Mouse (Mus musculus) gastrocnemius, adult 2 months (tissue): ENCODE data around the gene Lypd1. TPM values are rescaled to one million over a fixed set of nuclear protein-coding genes. Genes with fewer than 3 reads are reported as not detected.

Experiments
- DNase-seq: peaks from one replicate; pipeline ENCODE4 v3.0.0; 2022
- H3K27ac ChIP-seq: fragments of 200-600 bp; 2 replicates; pipeline ENCODE4 v1.8.1; 2022; ENCODE audit warnings: mild to moderate bottlenecking
- H3K4me3 ChIP-seq: fragments of 200-600 bp; 2 replicates; pipeline ENCODE4 v1.8.1; 2022; ENCODE audit warnings: mild to moderate bottlenecking, moderate library complexity
- CTCF ChIP-seq: fragments of 200-600 bp; IDR thresholded peaks from 2 replicates; pipeline ENCODE4 v1.8.1; 2022; ENCODE audit warnings: antibody characterized with exemption, mild to moderate bottlenecking, moderate library complexity
- intact Hi-C: fragments of 180-260 bp; cut with DNase I; formaldehyde crosslinking; loops from one replicate; pipeline ENCODE4 v1.15.1; 2025
- long read RNA-seq, 2 experiments: library from polyadenylated mRNA; stranded (forward); transcript quantifications; one replicate each; pipeline ENCODE4 v2.0.0; 2021
- total RNA-seq, 2 experiments: library from RNA; stranded (reverse); gene quantifications; 2 replicates each; pipeline ENCODE4 v1.2.3; 2021

Lypd1 gene
- not detected for total RNA-seq
- long read RNA-seq, experiment 1 = 0 reads
- long read RNA-seq, experiment 2 = 0 reads

DNA sequence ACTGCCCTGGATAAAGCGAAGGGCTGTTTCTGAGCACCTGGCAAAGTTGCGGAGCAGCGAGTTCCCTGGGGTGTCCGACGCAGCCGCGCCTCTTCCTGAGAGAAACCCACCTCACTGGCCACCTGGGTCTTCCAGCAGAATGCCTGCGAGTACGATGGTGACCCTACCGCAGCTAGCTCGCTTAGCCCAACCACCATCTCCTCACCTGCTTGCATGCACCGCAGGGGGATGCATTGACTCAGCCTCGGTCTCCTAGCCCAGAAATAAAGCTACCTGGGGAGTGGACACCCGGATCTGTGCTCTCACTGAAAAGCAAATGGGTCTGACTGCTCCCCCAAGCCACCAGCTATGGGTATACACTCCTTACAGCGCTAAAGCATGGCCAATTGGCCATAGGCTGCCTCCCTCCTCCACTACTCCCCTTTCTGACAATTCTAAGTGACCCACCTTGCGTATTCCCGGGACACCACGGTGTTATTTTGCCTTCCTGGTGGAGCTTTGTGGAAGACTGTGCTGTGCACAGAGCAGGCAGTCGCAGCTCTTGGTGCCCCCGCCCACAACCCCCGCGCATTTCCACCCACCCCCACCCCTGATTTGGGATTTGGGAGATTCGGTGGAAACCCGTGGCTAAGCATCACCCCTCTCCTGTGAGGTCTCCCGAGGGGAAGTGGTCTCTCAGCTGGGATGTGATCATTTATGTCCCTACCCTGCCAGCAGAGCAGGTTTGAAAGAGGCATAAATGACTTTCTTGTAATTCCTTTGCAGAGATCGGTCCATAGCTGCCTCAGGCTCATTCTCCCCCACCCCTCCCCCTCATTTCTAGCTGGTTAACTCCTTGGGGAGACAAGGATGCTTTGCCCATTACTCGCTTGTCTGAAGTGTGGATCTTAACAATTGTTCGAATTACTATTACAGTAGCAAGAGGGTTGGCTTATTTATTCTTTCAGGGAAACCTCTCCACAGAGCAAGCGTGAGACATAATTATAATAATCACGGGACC, at the start of gene Lypd1:
Lypd1 (minus strand) TSS at position 501 of the 1,000 bp plus-strand sequence.
- intact Hi-C loops = no loop called here
- Histone ChIP-seq H3K27ac (no peak within 1 kb of the TSS), H3K4me3 (peak within 1 kb of the TSS; percentile 60)
- DNase-seq = no peak
- TF ChIP-seq CTCF = no peak

DNA sequence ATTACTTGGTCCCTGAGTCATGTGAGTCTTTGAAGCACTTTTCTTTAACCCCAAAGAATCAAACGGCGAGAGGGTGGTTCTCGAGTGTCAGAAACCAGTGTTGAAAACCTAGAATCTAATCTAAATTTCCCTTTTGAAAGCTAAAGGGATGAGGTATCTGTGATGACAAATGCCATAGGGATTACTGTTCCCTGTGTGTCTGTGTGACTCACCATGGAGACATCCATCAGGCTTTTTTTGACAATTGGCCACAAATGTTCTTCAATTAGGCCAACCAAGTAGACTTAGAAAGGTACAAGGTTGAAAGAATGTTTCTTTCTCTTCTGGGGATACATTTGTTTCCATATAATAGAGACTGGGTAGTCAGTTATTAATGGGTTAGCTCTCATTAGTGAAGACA, 38.1 kb upstream of the Lypd1 start:
- H3K4me3 ChIP-seq = no peak overlapping the region
- intact Hi-C loops = no loop called here
- DNase-seq = no peak
- TF ChIP-seq CTCF = no peak
- H3K27ac ChIP-seq = no peak overlapping the region

DNA sequence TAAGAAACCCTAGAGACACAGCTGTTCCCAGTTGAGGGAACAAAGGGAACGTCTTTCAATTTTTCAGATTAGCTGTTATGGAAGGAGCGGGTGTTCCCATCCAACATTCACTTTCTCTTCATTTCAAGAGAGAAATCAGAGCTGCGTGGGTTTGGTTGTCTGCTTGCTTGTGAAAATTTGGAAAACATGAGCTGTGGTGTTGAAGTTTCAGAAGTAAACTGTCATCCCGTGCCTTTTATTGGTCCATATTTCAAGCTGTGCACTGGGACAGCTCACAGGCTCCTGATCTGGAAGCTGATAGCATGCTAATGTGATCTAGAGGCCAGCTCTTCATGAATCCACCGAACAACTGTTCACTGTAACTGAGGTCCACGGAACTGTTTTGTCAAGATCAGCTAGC, 36.2 kb upstream of the Lypd1 start:
- no peak for TF ChIP-seq CTCF
- no peak for DNase-seq
- H3K4me3 ChIP-seq = no peak overlapping the region
- intact Hi-C loops = no loop called here
- no peak overlapping the region for H3K27ac ChIP-seq

DNA sequence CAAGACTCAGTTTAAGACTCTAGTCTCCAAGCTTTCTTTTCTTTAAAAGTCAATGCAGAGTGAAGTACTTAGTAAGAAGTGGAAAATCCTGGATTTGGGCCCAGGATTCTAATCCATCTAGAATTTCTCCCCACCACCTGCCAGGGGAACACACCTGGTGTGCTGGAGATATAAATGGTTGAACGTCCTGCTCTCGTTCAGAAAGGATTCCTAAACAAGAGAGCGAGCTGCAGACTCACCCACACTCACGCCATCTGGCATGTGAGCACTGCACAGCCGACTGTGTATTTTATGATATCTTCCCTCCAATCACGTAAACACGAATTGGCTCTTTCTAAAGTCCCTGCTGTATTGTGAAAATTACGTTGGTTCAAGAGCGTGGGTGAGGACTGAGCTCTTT, 32.2 kb upstream of the Lypd1 start:
- no peak for TF ChIP-seq CTCF
- H3K4me3 ChIP-seq = no peak overlapping the region
- no peak overlapping the region for H3K27ac ChIP-seq
- no peak for DNase-seq
- intact Hi-C loops = no loop called here

DNA sequence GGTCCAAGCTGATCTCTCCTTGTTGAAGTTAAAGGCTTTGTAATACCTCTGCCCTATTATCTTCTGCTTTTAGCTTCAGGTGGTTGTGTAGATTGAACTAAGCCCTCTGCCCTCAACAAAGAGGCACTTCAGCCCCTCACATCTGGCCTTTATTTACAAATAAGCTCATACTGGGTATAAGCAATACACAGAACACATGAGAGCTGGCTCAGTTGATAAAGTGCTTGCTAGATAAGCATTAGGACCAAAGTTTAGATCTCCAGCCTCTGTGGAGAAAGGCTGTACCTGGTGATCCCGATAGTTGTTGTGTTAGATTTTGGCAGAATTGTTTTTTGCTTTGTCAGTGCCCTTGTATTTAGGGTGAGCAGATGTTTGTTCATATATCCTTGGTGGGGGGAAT, 30.4 kb upstream of the Lypd1 start:
- DNase-seq = no peak
- intact Hi-C loops = no loop called here
- no peak overlapping the region for H3K27ac ChIP-seq
- no peak overlapping the region for H3K4me3 ChIP-seq
- TF ChIP-seq CTCF = no peak

DNA sequence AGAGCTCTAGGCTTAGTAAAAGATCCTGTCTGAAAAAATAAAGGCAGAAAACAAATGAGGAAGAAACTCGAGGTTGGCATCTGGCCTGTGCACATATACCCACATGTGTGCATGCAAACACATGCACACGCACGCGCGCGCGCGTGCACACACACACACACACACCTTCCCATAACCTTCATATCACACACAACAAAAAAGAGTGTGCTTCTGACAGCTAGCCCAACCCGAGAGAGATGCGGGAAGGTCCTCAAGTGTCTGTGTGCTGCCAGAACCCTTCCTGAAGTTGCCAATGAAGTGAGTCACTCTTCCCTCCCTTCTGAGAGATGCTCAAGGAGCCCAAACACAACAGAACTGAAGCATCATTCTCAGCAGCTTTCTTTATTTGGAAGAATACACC, 12.6 kb upstream of the Lypd1 start:
- Histone ChIP-seq H3K27ac (no peak overlapping the region), H3K4me3 (no peak overlapping the region)
- TF ChIP-seq CTCF = no peak
- DNase-seq = no peak
- intact Hi-C loops = no loop called here

DNA sequence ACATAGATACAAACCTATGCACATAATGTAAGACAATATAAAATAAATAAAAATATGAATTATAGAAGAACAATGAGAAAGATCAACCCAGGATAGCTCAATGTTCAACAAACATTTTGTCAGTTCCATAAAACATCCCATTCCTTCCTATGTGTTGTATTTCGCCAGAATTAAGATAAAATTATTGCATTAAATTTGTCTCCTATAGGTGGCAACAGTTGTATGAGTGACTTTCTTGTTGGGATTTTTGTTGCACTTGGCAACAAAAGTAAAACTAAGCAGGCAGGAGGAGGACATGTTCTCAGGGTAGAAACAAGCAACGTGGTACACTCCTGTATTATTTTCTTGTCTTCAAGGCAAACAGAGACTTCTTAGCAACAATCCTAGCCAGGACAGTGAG, 10.2 kb upstream of the Lypd1 start:
- intact Hi-C loops = no loop called here
- Histone ChIP-seq H3K27ac (no peak overlapping the region), H3K4me3 (no peak overlapping the region)
- no peak for DNase-seq
- no peak for TF ChIP-seq CTCF

DNA sequence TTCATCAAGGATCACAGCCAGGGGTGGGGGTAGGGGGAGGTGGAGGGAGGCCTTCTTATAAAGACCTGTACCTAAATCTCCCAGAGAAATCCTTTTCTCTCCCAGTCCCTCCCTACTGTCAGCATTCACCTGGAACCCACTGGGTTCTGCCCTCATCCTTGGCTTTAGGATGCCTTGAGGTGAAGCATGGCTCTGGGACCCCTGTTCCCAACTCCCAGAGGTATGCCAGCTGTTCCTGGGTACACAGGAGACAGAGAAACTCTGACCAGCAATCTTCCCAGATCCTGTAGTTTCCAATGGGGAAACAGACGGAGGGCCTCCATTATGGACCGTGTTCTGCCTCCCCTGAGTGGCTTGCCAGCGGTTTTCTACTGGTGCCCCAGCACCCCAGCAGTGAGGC, 7.8 kb upstream of the Lypd1 start:
- intact Hi-C loops = no loop called here
- no peak for DNase-seq
- Histone ChIP-seq H3K27ac (no peak overlapping the region), H3K4me3 (no peak overlapping the region)
- TF ChIP-seq CTCF = no peak

DNA sequence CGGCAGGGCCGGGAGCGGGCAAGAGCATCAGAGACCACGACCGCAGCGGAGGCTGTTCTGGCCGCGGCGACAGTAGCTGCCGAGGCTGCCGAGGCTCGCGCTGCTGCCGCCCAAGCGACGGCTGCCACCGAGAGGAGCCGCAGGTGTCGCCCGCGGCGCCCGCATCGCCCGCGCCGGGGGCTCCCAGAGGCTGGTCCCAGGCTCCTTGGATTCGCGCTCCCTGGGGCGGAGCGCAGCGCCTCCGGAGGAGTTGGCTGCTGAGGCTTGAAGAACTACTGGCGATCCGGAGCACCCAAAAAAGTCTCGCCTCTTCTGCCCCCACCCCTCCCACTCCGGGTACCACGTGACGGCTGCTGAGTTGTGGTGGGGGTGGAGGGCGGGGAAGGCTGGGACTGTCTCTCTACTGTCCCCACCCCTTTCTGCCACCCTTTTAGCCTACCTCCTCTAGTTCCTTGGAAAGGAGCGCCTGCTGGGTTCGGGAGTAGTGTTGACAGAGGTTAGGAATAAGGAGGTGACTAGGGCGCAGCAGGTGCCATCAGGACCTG, 928 bp downstream of the Lypd1 start:
- no peak for TF ChIP-seq CTCF
- intact Hi-C loops = no loop called here
- Histone ChIP-seq H3K4me3 (peak overlapping the region; percentile 60), H3K27ac (no peak overlapping the region)
- no peak for DNase-seq

DNA sequence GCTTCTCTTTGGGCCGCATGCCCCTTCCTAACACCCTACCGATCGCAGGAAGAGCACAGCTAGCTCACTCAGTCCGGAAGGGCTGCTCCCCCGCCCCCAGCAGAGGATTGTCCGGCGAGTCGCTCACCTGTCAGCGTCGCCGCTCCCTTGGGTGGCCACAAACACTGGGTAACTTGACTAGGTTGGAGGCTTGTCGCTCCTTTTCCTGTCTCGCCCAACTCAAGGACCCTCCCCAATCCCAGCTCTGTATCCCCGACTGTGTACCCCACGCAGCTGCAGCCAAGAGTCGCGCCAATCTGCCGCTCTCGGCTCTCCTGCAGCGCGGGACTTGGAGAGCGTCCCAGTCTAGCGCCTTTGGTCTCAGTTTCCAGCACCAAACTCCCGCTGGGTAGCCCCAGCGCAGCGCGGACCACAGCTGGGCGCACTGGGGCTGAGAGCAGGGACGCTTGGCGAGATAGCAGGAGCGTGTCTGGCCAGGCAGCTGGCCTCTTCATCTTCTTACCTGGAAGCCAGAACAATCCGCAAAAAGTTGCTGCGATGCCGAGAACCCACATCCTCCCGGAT, 1.5 kb downstream of the Lypd1 start:
- no peak for DNase-seq
- no peak for TF ChIP-seq CTCF
- Histone ChIP-seq H3K4me3 (peak overlapping the region; percentile 60), H3K27ac (no peak overlapping the region)
- intact Hi-C loops = no loop called here

DNA sequence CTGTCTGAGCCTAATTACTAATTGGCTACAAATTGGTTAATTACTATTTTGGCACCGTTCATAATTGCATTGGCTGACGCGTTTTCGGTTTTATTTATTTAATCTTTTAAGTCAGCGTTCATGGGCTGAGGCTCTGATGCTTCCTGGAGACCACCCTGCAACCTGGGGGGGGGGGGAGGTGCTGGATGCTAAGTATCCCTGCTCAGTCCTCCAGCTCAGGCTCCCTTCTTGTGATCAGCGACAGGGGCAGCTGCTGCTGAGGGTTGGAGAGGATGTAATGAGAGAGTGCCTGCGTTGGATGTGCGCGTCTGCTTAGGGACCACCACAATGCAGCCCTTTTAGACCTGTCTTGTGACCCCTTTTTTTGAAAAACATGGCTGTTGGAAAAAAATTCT, 2.0 kb downstream of the Lypd1 start:
- intact Hi-C loops = no loop called here
- no peak for TF ChIP-seq CTCF

DNA sequence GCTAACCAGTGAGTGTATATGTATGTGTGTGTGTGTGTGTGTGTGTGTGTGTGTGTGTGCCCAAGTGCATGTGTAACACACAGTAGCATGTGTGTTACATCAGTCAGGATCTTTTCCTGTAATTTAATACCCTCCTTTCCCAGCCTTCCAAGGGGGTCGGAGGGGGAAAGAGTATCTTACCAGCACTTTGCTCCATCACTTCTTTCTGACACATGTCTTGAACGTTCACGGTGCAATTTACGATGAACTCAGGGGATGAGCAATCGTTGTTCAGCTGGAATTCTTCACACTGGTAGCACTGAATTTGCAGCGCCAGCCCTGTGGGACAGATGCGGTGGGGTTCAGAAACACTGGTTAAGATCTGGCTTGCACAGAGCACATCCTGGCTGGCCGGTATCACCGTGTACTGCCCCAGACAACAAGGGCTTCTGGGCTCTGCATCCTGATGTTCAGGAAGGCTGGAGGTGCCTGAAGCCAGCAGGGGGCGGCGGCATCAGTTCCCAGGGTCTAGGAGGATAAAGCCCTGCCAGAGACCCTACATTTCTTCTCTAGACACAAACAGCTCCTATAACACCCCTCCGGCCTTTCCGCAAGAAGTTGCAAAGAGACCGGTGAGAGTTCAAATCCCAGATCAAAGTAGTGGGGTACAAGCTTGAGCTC, 2.6 kb downstream of the Lypd1 start:
- intact Hi-C loops = no loop called here
- no peak for DNase-seq
- no peak overlapping the region for H3K4me3 ChIP-seq
- no peak for TF ChIP-seq CTCF
- H3K27ac ChIP-seq = no peak overlapping the region

More for the DNA sequence above, 2.0 kb downstream of the Lypd1 start:
- Histone ChIP-seq H3K27ac (no peak overlapping the region), H3K4me3 (peak overlapping the region; percentile 60)
- DNase-seq = no peak

DNA sequence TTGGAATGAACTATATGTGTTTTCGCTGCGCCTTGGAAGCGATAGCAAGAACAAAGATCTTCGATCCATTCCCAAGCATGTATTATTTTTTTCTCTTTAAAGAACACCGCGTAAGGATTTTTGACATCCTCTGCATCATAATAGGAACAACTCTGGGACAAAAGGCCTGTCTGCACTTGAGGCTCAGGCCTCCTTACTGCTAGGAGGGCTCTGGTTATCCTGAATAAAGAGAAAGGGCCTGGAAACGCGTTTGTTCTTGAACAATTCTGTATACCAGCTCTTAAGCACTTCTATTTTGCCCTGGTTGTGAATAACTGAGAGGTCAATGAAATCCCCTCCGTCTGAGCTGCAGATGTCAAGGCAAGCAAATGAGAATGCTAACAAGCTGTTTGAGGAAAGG, 19.7 kb downstream of the Lypd1 start:
- Histone ChIP-seq H3K27ac (no peak overlapping the region), H3K4me3 (no peak overlapping the region)
- intact Hi-C loops = no loop called here
- no peak for TF ChIP-seq CTCF
- no peak for DNase-seq
